Mouse (Mus musculus) E14TG2a.4 (cell line): ENCODE measurements at regions not wholly inside any gene's neighbourhood (a gene's known extent, or its start where the extent isn't known, plus 50 kb on each side); places are given as distances from the start of the nearest gene placed in this dataset.

Experiments used
- CTCF ChIP-seq: conservative IDR thresholded peaks from 2 replicates; pipeline ENCODE4 v1.5.1; 2014; ENCODE audit warnings: low read length
- NANOG ChIP-seq: IDR thresholded peaks from 2 replicates; pipeline ENCODE4 v1.6.1; 2014; ENCODE audit warnings: borderline replicate concordance, low read length, mixed read lengths
- POU5F1 ChIP-seq: IDR thresholded peaks from 2 replicates; pipeline ENCODE4 v1.6.1; 2014; ENCODE audit warnings: low read length, borderline replicate concordance

DNA sequence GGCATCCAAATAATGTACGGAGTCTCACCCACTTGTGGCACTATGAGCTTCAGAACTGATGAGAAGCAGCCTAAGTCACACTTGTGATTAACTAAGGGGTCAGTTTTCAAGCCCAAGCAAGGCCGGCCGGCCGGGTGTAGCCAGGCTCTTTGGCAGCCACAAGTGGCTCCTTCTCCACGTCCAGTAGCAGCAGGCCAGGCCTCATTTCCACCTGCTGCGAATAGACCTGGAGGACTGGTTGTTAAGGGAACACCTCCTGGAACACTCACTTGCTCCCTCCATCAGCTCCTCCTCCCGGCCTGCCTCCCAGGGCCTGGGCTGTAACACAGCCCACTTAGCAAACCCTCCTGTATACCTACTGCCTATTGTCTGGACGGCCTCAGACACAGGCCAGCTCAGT, 61.1 kb upstream of the Calm2 start:
- TF ChIP-seq CTCF (no peak), POU5F1 (no peak), NANOG (no peak)
